Mouse (Mus musculus) liver, embryonic 12.5 days (tissue): ENCODE measurements around the gene Lgals3bp. TPM values are rescaled to one million over a fixed set of nuclear protein-coding genes. Genes with fewer than 3 reads are reported as not detected.
"Not testable (repeated sequence)": the region's sequence is repeated elsewhere in the genome, so short reads cannot be mapped to it uniquely, and the experiment has no call there.

Experiments used
- ATAC-seq: fragments of 200-750 bp; cut with Nextera tagmentation; 2 replicates; pipeline ENCODE4 v1.8.0; 2017; ENCODE audit warnings: moderate number of reproducible peaks, mild to moderate bottlenecking, moderate library complexity
- H3K27ac ChIP-seq: fragments of 300-500 bp; sonication (generic); 2 replicates; pipeline ENCODE4 v1.5.1; 2016; ENCODE audit warnings: mild to moderate bottlenecking
- H3K27me3 ChIP-seq: fragments of 300-500 bp; sonication (generic); replicated peaks from 2 replicates; pipeline ENCODE4 v1.6.1; 2016; ENCODE audit warnings: mild to moderate bottlenecking, moderate library complexity
- H3K36me3 ChIP-seq: fragments of 300-500 bp; sonication (generic); 2 replicates; pipeline ENCODE4 v1.6.1; 2016; ENCODE audit warnings: mild to moderate bottlenecking, moderate library complexity
- H3K4me1 ChIP-seq: fragments of 300-500 bp; sonication (generic); 2 replicates; pipeline ENCODE4 v1.6.1; 2016
- H3K4me2 ChIP-seq: fragments of 300-500 bp; sonication (generic); 2 replicates; pipeline ENCODE4 v1.6.1; 2016; ENCODE audit warnings: mild to moderate bottlenecking, moderate library complexity
- H3K4me3 ChIP-seq: fragments of 300-500 bp; sonication (generic); 2 replicates; pipeline ENCODE4 v1.5.1; 2016; ENCODE audit warnings: mild to moderate bottlenecking, moderate library complexity
- H3K9ac ChIP-seq: fragments of 300-500 bp; sonication (generic); 2 replicates; pipeline ENCODE4 v1.6.1; 2016; ENCODE audit warnings: mild to moderate bottlenecking, moderate library complexity
- H3K9me3 ChIP-seq: fragments of 300-500 bp; sonication (generic); replicated peaks from 2 replicates; pipeline ENCODE4 v1.6.1; 2016; ENCODE audit warnings: mild to moderate bottlenecking, moderate library complexity
- WGBS: fragments of 180-500 bp; shearing (Covaris S2); methylation state at CpG from one replicate; pipeline ENCODE4 v1.1.7; 2016; ENCODE audit not compliant: insufficient replicate concordance; 5-methylcytosine and 5-hydroxymethylcytosine counted together
- polyA plus RNA-seq: library from polyadenylated mRNA; unstranded; fragments of >200 nt; fragmentation: Nextera tagmentation; extraction: Ambion mirVana; gene quantifications from 2 replicates; pipeline ENCODE4 v1.2.1, GENCODE M21; 2016

Lgals3bp gene
- polyA plus RNA-seq, 1 experiment from 2014 or later: 22.7 TPM

DNA sequence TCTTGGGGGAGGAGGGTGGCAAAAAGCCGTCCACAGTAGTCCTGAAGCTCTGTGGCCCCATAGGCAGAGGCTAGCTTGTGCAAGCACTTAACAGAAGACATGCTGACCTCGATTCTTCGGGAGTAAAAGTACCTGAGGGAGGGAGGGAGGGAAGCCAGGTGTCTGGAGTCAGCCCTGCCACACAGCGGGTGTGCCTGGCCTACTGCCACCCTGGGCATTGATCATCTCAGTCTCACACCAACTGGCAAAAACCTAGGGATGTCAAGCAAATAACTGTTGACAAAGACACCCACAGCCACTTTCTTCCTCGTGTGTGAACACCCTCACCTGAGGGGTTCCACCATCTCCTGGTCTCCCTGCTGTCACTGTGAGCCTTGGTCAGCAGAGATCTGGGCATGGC is 7.9 kb downstream of the Lgals3bp start:
- no peaks in the 10 kb centered on the region for H3K9me3 ChIP-seq
- WGBS: 46% methylated on average over 5 of the region's 5 CpGs
- no peak for ATAC-seq
- no peak overlapping the region for H3K4me3 ChIP-seq
- H3K9ac ChIP-seq: no peak overlapping the region
- no peaks in the 10 kb centered on the region for H3K27me3 ChIP-seq
- no peak overlapping the region for H3K27ac ChIP-seq
- no peaks in the 10 kb centered on the region for H3K4me1 ChIP-seq
- H3K4me2 ChIP-seq: no peak overlapping the region
- H3K36me3 ChIP-seq: peaks cover 22% of the 10 kb centered on the region

DNA sequence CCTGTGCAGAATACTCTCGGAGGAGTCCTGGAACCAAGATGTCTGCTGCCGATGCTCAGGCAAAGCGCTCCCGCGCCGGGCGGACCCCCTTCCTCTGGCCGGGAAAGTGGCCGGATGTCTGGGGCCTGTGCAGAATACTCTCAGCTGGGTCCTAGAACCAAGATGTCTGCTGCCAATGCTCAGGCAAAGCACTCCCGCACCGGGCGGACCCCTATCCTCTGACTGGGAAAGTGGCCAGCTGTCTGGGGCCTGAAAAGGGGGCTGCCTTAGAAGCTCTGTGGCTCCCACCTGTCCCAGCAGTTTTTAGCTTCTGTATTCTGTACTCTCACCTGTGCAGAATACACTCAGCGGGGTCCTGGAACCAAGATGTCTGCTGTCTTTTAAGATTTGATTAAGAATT is 14.1 kb downstream of the Lgals3bp start:
- 85% methylated on average over 13 of the region's 13 CpGs for WGBS
- not testable (repeated sequence) for ATAC-seq, H3K36me3 ChIP-seq

DNA sequence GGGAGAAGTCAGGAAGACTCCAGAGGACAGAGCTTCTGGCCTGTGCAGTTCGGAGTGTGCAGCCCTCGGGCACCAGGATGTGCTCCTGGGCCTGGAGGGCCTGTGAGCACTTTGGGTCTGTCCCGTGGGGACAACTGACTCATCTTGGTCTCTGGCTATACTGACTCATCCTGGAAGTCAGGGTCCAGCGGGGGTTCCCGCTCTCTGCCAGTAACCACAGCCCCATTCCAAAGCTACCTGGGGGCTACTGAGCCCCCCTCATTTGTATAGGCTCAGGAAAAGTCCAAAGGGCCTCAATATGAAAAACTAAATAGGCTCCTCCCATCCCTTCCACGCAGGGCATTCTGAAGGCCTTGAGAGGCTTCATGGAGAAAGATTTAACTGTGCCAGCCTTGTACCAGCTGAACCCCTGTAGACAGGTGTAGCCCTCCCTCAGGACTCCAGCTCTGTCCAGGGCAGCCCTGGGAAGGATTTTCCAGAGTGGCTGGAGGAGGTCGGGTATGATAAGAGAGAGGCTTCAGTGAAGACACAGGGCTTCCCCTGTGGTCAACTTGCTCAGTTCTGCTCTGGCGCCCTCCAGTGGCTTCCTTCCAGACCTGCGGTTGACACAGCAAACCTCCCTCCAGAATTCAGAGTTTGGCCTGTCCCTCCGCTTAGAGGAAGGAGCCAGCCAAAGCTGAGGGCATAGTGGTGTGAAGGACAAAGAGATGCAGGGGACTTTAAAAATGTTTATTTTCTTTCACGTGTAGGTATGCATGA is 22.5 kb downstream of the Lgals3bp start:
- Histone ChIP-seq H3K36me3 (no peaks in the 10 kb centered on the region), H3K9me3 (no peaks in the 10 kb centered on the region), H3K4me2 (no peak overlapping the region), H3K9ac (no peak overlapping the region), H3K4me3 (no peak overlapping the region), H3K27me3 (peaks cover 9% of the 10 kb centered on the region), H3K4me1 (no peaks in the 10 kb centered on the region), H3K27ac (no peak overlapping the region)
- peak; percentile 30; the same call in 1 of the 2 replicates for ATAC-seq
- WGBS: 33% methylated on average over 11 of the region's 11 CpGs

More for the DNA sequence above, 14.1 kb downstream of the Lgals3bp start:
- not testable (repeated sequence) for H3K27me3 ChIP-seq, H3K9me3 ChIP-seq, H3K9ac ChIP-seq, H3K4me2 ChIP-seq, H3K27ac ChIP-seq, H3K4me3 ChIP-seq, H3K4me1 ChIP-seq

DNA sequence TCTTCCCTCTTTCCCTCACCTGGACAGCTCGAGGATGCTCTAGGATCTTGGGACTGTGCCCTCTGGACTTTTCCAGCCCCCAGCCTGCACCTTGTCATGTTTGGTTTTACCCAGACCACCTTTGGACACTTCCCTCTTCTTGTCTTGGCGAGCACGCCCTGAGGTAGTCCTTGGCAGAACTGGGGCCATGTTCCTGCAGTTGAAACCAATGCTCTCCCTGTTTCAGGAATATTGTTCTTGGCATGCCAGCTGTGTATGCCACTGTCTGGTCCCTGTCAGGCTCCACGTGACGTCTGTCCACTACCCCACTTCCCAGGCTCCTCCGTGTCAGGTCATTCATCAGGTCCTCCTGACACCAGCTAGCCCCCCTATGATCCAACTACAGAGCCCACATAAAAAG is 23.2 kb downstream of the Lgals3bp start:
- no peaks in the 10 kb centered on the region for H3K9me3 ChIP-seq
- WGBS: 58% methylated on average over 6 of the region's 6 CpGs
- no peak for ATAC-seq
- H3K4me1 ChIP-seq: no peaks in the 10 kb centered on the region
- H3K27ac ChIP-seq: no peak overlapping the region
- peaks cover 15% of the 10 kb centered on the region for H3K27me3 ChIP-seq
- no peak overlapping the region for H3K4me2 ChIP-seq
- no peak overlapping the region for H3K4me3 ChIP-seq
- no peak overlapping the region for H3K9ac ChIP-seq
- H3K36me3 ChIP-seq: no peaks in the 10 kb centered on the region

DNA sequence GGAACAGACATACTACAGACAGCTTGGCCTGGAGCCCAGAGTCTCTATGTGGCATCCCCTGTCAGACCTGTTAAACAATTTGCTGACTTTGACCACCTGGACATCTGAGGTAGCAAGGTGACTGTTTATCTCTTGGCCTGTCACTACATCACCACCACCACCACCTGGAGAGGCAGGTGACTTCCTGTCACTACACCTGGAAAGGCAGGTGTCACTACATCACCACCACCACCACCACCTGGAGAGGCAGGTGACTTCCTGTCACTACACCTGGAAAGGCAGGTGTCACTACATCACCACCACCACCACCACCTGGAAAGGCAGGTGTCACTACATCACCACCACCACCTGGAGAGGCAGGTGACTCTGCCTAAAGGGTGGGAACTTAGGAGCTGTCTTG is 25.6 kb downstream of the Lgals3bp start:
- not testable (repeated sequence) for H3K4me2 ChIP-seq, ATAC-seq

DNA sequence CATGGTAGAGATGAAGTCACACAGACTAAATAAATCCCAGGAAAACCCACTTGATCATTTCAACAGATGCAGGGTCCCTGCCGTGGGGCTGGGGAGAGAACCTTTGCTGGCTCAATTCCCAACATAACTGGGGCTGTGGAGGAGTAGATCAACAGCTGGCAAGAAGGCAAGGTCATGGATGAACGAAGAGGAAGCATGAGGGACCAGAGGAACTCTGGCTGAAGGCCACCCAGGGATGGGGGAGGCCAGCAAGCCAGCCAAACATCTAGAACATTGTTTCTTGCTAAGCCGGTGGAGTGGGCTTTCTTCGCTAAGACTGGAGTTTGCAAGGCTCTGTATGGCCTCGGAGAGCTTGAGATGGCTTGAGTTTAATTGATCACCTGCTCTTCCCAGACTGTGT is 26.0 kb downstream of the Lgals3bp start:
- ATAC-seq: no peak
- 74% methylated on average over 5 of the region's 5 CpGs for WGBS
- no peaks in the 10 kb centered on the region for H3K9me3 ChIP-seq

More for the DNA sequence above, 25.6 kb downstream of the Lgals3bp start:
- not testable (repeated sequence) for H3K4me1 ChIP-seq, H3K9me3 ChIP-seq, H3K9ac ChIP-seq, H3K4me3 ChIP-seq, H3K27ac ChIP-seq, H3K36me3 ChIP-seq
- H3K27me3 ChIP-seq: peaks cover 23% of the 10 kb centered on the region

DNA sequence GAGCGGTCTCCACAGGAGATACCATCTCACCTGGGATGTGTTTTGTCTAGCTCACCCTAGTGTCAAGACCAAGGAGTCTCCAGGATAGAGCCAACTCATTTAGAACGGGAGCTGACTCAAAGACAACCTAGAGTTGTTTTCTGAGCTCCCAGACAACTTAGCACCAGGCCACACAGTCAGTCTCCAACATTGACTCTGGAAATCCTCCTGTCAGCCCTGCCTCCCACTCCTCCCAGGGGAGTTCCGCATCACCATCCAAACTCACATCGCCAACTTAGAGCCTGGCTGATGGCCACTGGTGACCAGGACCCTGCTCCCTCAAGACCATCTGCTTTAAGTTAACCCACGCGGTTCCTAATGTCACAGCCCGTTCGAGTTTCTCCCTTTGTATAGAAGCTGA is 26.4 kb downstream of the Lgals3bp start:
- ATAC-seq: no peak
- WGBS: 73% methylated on average over 8 of the region's 8 CpGs
- H3K4me2 ChIP-seq: no peak overlapping the region

More for the DNA sequence above, 26.0 kb downstream of the Lgals3bp start:
- H3K27me3 ChIP-seq: peaks cover 23% of the 10 kb centered on the region
- H3K4me3 ChIP-seq: no peak overlapping the region
- no peak overlapping the region for H3K9ac ChIP-seq
- no peak overlapping the region for H3K27ac ChIP-seq
- H3K4me1 ChIP-seq: no peaks in the 10 kb centered on the region
- no peaks in the 10 kb centered on the region for H3K36me3 ChIP-seq
- H3K4me2 ChIP-seq: no peak overlapping the region

DNA sequence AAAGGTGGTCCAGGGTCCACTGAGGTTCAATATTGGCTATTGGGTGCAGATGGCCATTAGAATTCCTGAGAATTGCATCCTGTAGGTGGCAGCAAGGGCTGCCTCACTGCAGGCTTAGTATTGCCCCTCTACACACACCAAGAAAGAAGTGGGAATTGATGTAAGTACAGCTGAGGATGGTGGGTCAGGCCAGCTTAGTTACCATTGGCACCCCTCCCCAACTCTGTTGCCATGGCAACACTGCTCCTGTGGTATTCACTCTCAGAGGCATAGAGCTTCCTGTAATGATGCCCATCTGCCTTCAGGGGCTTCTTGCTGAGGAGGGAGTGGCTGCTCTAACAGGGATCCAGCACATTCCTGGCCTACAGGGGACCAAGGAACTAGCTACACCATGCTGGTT is 26.9 kb downstream of the Lgals3bp start:
- H3K27ac ChIP-seq: no peak overlapping the region
- H3K9me3 ChIP-seq: no peaks in the 10 kb centered on the region
- no peak for ATAC-seq
- no peaks in the 10 kb centered on the region for H3K4me1 ChIP-seq
- peaks cover 19% of the 10 kb centered on the region for H3K27me3 ChIP-seq
- H3K4me3 ChIP-seq: no peak overlapping the region
- H3K9ac ChIP-seq: no peak overlapping the region
- no peak overlapping the region for H3K4me2 ChIP-seq
- no peaks in the 10 kb centered on the region for H3K36me3 ChIP-seq

More for the DNA sequence above, 26.4 kb downstream of the Lgals3bp start:
- H3K9ac ChIP-seq: no peak overlapping the region
- no peak overlapping the region for H3K4me3 ChIP-seq
- H3K27me3 ChIP-seq: peaks cover 22% of the 10 kb centered on the region
- H3K27ac ChIP-seq: no peak overlapping the region
- no peaks in the 10 kb centered on the region for H3K9me3 ChIP-seq
- no peaks in the 10 kb centered on the region for H3K4me1 ChIP-seq
- no peaks in the 10 kb centered on the region for H3K36me3 ChIP-seq

DNA sequence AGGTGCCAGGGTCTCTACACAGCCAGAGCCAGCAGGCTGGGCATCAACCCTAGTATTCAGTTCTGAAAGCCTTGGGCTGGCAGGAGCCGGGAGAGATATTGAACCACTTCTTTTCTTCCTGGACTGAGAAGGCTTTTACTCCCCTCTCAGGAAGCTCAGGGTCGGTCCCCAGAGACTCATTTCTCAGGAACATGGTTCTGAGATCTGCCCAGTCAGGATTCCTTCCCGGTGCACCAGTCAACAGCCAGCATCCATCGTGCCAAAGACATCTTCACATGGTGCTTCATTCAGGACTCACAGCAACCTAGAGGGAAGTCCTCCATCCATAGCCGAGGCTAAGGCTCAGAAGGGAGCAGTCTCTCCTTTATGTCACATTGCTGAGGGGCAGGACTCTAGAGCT is 27.4 kb downstream of the Lgals3bp start:
- Histone ChIP-seq H3K4me2 (no peak overlapping the region), H3K9ac (no peak overlapping the region), H3K27me3 (peaks cover 19% of the 10 kb centered on the region), H3K27ac (no peak overlapping the region), H3K9me3 (no peaks in the 10 kb centered on the region), H3K4me3 (no peak overlapping the region), H3K36me3 (no peaks in the 10 kb centered on the region), H3K4me1 (no peaks in the 10 kb centered on the region)
- 48% methylated on average over 5 of the region's 5 CpGs for WGBS
- no peak for ATAC-seq

DNA sequence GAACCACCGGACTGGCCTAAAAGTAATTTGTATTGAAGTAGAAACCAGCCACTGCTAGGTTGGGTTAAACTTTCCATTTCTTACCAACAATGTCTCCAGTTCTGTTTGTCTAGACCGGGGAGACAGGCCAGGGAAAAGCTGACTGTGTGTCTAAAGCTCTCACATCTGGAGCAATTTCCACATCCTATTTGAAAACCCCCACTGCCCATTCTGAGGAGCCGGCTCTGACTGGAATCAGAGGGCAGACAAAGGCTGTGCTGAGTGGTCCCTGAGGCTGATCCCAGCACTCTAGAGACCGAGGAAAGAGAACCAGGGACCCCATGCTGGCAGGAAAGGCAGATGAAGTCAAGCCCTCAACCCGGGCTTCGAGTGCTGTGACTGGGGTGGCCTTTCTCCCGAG is 29.3 kb downstream of the Lgals3bp start:
- no peaks in the 10 kb centered on the region for H3K36me3 ChIP-seq
- no peak for ATAC-seq
- no peak overlapping the region for H3K9ac ChIP-seq
- H3K4me3 ChIP-seq: no peak overlapping the region
- peaks cover 19% of the 10 kb centered on the region for H3K27me3 ChIP-seq
- no peak overlapping the region for H3K27ac ChIP-seq
- no peak overlapping the region for H3K4me2 ChIP-seq
- 52% methylated on average over 7 of the region's 7 CpGs for WGBS
- H3K4me1 ChIP-seq: no peaks in the 10 kb centered on the region
- no peaks in the 10 kb centered on the region for H3K9me3 ChIP-seq

DNA sequence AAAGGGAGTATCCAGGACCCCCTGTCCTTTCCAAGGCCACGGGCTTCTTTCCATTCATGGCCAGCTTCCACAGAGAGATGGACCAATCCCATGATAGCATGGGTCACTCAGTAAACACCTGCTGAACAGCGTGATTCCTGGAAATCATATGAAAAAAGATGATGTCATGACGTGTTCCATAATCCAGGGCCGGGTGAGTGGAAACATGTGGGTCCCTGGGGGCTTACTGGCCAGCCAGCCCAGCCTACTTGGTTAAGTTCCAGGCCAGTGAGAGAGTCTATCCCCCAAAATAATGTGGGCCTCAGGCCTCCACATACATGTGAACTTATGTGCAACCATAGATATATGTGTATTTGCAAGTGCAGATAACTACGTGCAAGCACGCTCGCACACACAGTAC is 30.0 kb downstream of the Lgals3bp start:
- Histone ChIP-seq H3K36me3 (no peaks in the 10 kb centered on the region), H3K4me1 (no peaks in the 10 kb centered on the region)
- WGBS: 76% methylated on average over 7 of the region's 7 CpGs

DNA sequence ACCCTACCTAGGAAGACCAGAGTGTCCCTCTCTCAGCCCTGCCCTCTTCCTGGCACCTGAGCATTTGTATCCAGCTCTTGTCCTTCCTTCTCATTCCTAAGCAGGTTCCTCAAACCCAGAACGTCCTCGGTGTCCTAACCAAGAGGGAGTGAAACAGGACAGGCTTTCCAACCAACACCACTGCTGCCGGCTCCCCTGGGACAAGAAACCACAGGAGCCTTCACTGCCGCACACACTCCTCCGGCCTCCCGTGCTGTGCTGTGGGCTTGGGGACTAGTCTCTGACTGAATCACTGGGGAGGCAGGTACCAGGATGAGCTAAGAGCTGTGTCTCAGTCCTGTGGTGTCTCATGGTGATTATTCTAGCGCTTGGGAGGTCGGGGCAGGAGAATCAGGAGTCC is 32.2 kb downstream of the Lgals3bp start:
- Histone ChIP-seq H3K4me2 (no peak overlapping the region), H3K9ac (no peak overlapping the region), H3K9me3 (no peaks in the 10 kb centered on the region), H3K27me3 (peaks cover 19% of the 10 kb centered on the region), H3K4me1 (no peaks in the 10 kb centered on the region), H3K36me3 (no peaks in the 10 kb centered on the region), H3K4me3 (no peak overlapping the region), H3K27ac (no peak overlapping the region)
- 57% methylated on average over 8 of the region's 8 CpGs for WGBS
- ATAC-seq: no peak

More for the DNA sequence above, 30.0 kb downstream of the Lgals3bp start:
- ATAC-seq: no peak
- peaks cover 19% of the 10 kb centered on the region for H3K27me3 ChIP-seq
- H3K27ac ChIP-seq: no peak overlapping the region
- H3K9ac ChIP-seq: no peak overlapping the region
- H3K9me3 ChIP-seq: no peaks in the 10 kb centered on the region
- H3K4me3 ChIP-seq: no peak overlapping the region
- no peak overlapping the region for H3K4me2 ChIP-seq

DNA sequence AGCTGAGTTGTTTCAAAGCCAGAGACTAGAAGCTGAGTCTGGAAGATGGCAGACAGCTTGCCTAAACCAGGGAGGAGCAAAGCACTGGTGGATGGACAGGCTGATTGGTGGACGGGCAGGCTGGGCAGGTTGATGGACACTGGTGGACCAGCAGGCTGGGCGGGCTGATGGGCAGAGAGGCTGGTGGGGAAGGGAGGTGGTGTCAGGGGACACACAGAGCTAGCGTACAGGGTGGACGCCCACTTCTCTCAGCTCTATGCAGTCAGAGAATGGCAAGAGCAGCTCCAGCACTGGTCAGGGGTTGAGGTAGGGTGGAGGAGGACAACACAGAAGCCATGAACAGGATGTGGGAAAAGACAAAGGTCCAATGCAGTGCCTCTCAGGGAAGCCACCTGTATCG is 32.6 kb downstream of the Lgals3bp start:
- Histone ChIP-seq H3K4me2 (no peak overlapping the region), H3K4me1 (no peaks in the 10 kb centered on the region), H3K4me3 (no peak overlapping the region), H3K27me3 (peaks cover 15% of the 10 kb centered on the region), H3K36me3 (no peaks in the 10 kb centered on the region), H3K9ac (no peak overlapping the region), H3K9me3 (no peaks in the 10 kb centered on the region), H3K27ac (no peak overlapping the region)
- WGBS: 58% methylated on average over 5 of the region's 5 CpGs
- ATAC-seq: no peak
